Mouse (Mus musculus) NIH3T3 (cell line): ENCODE measurements around the gene Aldh16a1.
"Not testable (repeated sequence)": the region's sequence is repeated elsewhere in the genome, so short reads cannot be mapped to it uniquely, and the experiment has no call there.

Source experiments
- DNase-seq: peaks from one replicate; pipeline ENCODE4 v3.0.0-alpha.2; 2012; ENCODE audit warnings: low read depth

Gene Aldh16a1

GRCm38 (mm10) chr7:45157459-45157858, 3.1 kb upstream of the Aldh16a1 start:
- DNase-seq: no peak

DNA sequence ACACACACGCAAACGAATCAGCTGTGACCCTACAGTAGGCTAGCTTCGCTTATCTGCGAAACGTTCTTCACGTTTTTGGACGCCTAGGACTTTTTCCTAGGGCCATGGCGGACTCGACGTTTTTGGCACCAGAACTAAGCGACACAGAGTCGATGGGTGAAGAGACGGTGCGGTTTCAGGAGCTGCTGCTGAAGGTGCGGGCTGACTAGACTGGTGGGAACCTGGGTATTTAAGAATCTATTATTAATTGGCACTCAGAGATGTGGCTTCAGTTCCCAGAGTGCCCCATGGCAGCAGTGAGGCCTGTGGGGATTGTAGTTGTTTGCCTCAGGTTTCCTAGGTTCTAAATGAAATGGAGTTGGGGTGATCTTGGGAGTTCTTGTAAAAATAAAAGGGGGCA, 1.8 kb upstream of the Aldh16a1 start:
- no peak for DNase-seq

- DNase-seq: peak; percentile 36
These were observed 1.2 kb upstream of the Aldh16a1 start for GRCm38 (mm10) chr7:45155590-45155989.

GRCm38 (mm10) chr7:45154993-45155514, 670 bp upstream of the Aldh16a1 start:
- DNase-seq: peak; percentile 89

- peak; percentile 47 for DNase-seq
These were observed 798 bp downstream of the Aldh16a1 start for GRCm38 (mm10) chr7:45153586-45153985.

GRCm38 (mm10) chr7:45153052-45153451, 1.3 kb downstream of the Aldh16a1 start:
- DNase-seq: not testable (repeated sequence)

DNA sequence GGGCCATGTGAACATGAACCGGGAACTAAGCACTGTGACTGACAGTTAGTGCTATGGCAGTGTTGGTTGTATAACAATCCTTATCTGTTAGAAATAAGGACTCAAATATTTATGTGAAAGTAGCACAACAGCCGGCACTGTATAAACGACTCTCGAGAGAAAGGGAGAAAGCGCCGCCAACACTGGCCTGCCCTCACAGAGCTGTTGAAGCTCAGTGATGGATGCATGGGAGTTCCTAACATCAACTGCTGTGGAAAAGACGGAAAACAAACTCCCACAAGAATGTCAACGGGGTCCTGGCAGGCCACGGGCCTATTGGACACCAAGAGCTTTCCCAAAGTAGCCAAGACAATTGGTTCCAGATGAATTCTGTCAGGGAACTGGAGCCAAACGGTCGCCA, 3.1 kb downstream of the Aldh16a1 start:
- peak; percentile 78 for DNase-seq

DNA sequence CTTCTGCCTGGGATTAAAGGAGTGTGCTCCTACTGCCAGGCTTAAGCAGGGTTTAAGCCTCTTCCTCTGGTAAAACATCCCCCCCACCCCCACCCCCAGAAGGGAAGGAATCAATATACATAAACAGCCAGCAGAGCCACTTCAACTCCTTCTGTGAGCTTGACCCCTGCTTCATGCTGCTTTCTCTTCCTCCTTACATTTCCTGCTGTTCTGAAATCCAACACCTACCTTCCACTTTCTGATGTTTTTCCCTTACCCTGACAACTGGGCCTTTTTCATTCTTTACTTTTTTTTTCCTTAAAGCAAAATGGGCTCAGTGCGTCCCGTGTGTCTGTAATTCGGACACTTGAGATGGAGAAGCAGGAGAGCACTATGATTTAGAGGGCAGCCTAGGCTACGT, 4.1 kb downstream of the Aldh16a1 start:
- no peak for DNase-seq

DNA sequence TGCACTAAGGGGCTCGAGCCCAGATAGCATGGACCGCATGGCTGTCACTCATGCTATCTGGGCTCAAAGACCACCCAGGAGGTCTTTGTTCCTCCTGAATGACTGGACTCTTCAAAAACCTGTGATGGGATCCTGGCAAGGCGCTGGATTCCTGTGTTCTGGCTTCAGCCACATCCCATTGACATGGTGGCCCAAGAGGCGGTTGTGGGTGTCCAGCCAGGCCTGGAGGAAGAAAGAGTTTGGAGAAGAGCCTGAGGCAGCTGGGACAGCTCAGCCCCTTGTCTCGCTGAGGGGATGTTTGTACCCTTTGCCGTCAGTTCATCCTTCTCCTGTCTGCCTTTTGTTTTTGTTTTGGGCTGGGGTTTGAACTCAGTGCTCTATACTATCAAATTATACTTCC, 4.8 kb downstream of the Aldh16a1 start:
- DNase-seq: no peak

DNA sequence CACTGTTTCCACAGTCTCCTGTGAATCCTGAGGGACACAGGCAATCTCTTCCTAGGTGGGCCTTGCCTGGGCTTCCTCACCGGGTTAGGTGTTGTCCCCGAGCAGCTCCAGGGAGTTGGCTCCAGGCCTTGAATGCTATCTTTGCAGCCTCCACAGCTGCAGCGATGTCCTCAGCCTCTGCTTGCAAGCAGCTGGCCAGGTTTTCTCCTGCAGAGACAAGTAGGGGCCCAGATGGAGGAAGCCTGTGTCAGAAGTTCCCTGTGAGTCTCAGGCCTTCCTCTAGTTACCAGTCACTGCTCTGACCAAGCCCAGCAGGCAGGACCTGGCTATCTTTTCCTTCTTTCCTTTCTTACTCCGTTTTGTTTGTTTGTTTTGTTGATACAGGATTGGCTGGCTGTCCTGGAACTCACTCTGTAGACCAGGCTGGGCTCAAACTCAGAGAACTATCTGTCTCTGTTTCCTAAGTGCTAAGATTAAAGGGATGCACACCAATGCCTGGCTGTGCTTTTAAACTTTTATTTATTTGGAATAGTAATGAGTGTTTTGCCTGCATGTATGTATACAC, 5.8 kb downstream of the Aldh16a1 start:
- no peak for DNase-seq

DNA sequence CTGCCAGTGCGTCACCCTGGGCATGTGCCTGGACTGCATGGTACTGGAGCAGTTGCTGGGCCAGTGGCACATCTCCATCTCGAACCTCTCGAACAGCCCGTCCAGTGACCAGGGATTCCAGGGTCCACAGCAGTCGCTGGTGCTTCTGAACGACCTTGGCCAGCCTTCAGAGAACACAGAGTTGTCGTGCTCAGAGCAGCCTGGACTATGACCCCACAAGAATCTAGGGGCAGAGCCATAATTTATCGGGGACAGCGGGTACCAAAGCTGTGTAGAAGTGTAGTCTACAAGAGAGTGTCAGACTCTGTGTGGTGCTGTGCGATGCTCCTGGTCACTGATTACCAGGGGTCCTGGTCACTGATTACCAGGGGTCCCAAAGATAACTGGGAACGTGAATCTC, 6.5 kb downstream of the Aldh16a1 start:
- no peak for DNase-seq

GRCm38 (mm10) chr7:45147267-45147666, 7.1 kb downstream of the Aldh16a1 start:
- DNase-seq: no peak

DNA sequence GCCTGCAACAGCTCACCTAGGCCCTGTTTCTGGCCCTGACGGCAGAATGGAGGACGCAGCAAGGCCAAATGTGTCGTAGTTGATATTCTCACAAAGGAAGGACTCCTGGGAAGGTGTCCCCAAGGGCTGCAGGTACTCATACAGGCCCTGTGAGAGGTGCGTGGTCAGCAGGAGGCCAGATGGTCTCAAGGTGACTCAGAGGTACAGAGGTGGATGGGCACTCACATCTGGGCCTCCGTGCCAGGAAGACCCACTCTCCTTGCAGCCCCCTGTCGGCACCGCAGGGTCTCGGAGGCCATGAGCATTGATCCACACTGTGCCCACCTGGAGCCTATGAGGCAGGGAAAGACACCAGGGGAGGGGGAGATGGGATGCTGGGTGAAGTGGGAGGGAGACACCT, 8.9 kb downstream of the Aldh16a1 start:
- DNase-seq: no peak

- DNase-seq: no peak
These were observed 9.8 kb downstream of the Aldh16a1 start for GRCm38 (mm10) chr7:45144368-45145174.

DNA sequence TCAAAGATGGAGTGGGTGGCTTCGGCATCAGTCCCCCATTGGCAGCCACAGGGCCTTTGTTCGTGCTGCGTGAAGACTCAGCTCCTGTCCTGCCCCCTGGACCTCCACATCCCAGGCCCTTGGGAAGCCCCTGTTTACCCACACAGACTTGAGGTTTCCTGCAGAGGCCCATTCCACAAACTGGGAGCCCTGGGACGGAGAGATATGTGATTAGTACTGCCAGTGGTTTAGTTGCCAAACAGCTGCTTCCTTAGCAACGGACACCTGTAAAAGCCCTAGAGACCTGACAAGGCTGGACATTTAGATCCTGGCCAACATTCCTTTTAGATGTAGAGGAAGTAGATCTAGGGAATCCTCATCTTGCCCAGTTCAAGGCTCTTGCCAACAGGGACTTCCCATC, 12.5 kb downstream of the Aldh16a1 start:
- no peak for DNase-seq

- no peak for DNase-seq
These were observed 13.1 kb downstream of the Aldh16a1 start for GRCm38 (mm10) chr7:45141319-45141718.

GRCm38 (mm10) chr7:45139904-45140723, 14.3 kb downstream of the Aldh16a1 start:
- no peak for DNase-seq

DNA sequence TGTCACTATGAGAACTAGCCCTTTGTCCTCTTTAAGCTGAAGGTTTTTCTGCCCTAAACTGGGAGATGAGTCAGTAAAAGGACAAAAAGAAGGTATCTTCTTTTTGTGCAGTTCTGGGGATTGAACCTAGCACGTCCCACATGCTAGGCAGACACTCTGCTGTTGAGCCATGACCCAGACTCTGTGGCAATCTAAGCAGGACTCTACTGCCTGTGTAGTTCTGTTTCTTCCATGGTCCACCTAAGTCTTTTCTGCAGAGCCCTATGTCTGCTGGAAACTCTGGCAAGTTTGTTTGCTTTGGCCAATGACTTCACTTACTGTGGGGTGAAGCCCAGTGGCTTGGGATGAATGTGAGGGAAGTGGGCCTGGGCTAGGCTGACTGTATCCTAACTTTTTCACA, 16.0 kb downstream of the Aldh16a1 start:
- DNase-seq: no peak

GRCm38 (mm10) chr7:45137171-45138006, 17.0 kb downstream of the Aldh16a1 start:
- no peak for DNase-seq

GRCm38 (mm10) chr7:45135993-45136567, 18.3 kb downstream of the Aldh16a1 start, which contains the start of the genes Gm45713 and Flt3l:
Gm45713 (minus strand) TSS chr7:45136231.
Flt3l (minus strand) TSS chr7:45136432.
- DNase-seq: peak; percentile 97

DNA sequence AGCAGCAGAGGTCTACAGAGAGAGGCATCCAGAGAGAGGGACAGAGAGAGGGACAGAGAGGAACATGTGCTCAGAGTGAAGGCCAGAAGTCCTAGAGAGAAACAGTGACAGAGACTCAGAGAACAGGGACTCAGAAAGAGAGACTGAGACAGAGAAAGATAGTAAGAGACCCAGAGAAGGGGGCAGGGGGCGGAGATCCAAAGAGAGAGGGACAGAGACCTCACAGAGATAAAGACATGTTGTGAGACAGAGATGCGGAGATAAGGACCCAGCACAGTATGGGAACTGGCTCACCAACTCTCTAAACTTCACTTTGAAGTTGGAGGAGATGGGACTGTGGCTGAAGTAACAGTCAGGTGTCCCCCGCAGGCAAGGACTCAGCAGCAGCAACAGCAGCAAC, 19.0 kb downstream of the Aldh16a1 start:
- no peak for DNase-seq
